Mouse (Mus musculus) CH12F3 (cell line): ENCODE results near the gene Fsd1l.
"Not testable (repeated sequence)": the region's sequence is repeated elsewhere in the genome, so short reads cannot be mapped to it uniquely, and the experiment has no call there.

Experiments
- in situ Hi-C: fragments of 300-500 bp; cut with MboI; formaldehyde crosslinking; loops from 2 replicates; pipeline ENCODE4 v1.14.3; 2020; ENCODE audit warnings: low sequenced_read_pairs

Fsd1l gene

GRCm38 (mm10) chr4:53726100-53726499 lies 94.8 kb downstream of the Fsd1l start:
- in situ Hi-C loops, result not testable (repeated sequence)

GRCm38 (mm10) chr4:53728121-53728520 lies 96.8 kb downstream of the Fsd1l start:
- in situ Hi-C loops, result no loop called here

- in situ Hi-C loops, result loop anchor here (10.0 kb wide), 1 partner anchor 116 kb away; no protein-coding TSS in a partner anchor
Measured at GRCm38 (mm10) chr4:53738956-53739616, 107.8 kb downstream of the Fsd1l start.

- in situ Hi-C loops, result loop anchor here (10.0 kb wide), 1 partner anchor 85 kb away; no protein-coding TSS in a partner anchor
Measured at GRCm38 (mm10) chr4:53749831-53750230, 118.6 kb downstream of the Fsd1l start.

- in situ Hi-C loops, result no loop called here
Measured at GRCm38 (mm10) chr4:53750391-53751120, 119.3 kb downstream of the Fsd1l start.
